Mouse (Mus musculus) heart, embryonic 14.5 days (tissue): ENCODE measurements around the gene Zfp64. TPM values are rescaled to one million over a fixed set of nuclear protein-coding genes. Genes with fewer than 3 reads are reported as not detected.

ENCODE experiments used
- polyA plus RNA-seq: library from polyadenylated mRNA; unstranded; fragments of >200 nt; fragmentation: Nextera tagmentation; extraction: Ambion mirVana; gene quantifications from 2 replicates; pipeline ENCODE4 v1.2.1, GENCODE M21; 2014

Gene Zfp64
- polyA plus RNA-seq, 1 experiment from 2014 or later = 15.3 TPM

Other genes starting within 250 kb of the Zfp64 start
- 12.9 and 14.8 TPM in 2 replicates for gene Atp9a, start 213.2 kb downstream of the Zfp64 start, polyA plus RNA-seq
- gene Sall4, start 187.6 kb downstream of the Zfp64 start, polyA plus RNA-seq = 0.84 and 1.1 TPM in 2 replicates